Mouse (Mus musculus): ENCODE measurements at regions not wholly inside any gene's neighbourhood (a gene's known extent, or its start where the extent isn't known, plus 50 kb on each side); places are given as distances from the start of the nearest gene placed in this dataset.

DNA sequence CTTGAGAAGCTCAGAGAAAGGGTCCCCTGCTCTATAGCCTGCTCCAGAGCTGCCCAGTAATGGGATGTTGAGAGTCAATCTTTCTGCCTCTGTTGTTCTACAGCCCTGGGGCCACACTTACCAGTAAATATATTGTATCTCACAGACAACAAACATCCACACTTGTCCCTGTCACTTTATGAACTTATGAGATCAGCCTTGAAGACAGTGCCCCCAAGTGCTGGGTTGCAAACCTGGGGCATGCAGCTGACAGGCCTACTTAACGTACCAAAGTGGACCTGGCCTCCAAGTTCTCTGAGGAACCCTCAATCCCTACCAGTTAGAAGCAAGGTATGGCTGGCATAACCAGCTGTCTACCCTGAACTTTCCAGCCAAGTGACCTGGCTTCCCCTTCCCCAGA is 380.9 kb upstream of the Mmadhc start:
- no peaks in the 10 kb centered on the region for H3K4me1 ChIP-seq (ENCODE audit: insufficient read depth, low read length)
- 89% methylated on average over 1 of the region's 1 CpGs for WGBS
- no peak overlapping the region for H3K9ac ChIP-seq (replicated peaks; ENCODE audit: low read length, poor library complexity, severe bottlenecking)
- DNase-seq (ENCODE audit: low spot score) = no peak
- no peaks in the 10 kb centered on the region for H3K9me3 ChIP-seq (ENCODE audit: low read length)
- H3K27ac ChIP-seq (ENCODE audit: low read depth, low read length) = no peak overlapping the region
- no peak for TF ChIP-seq CTCF (IDR thresholded peaks at IDR 0.05)
- ATAC-seq (ENCODE audit: low FRiP score) = no peak
- no peaks in the 10 kb centered on the region for H3K27me3 ChIP-seq (ENCODE audit: insufficient read depth, low read length)
- H3K4me2 ChIP-seq (ENCODE audit: low read depth, low read length, poor library complexity, severe bottlenecking) = no peak overlapping the region
- H3K4me3 ChIP-seq (ENCODE audit: low read depth, low read length) = no peak overlapping the region
- H3K36me3 ChIP-seq (ENCODE audit: insufficient read depth, low read length) = no peaks in the 10 kb centered on the region

GRCm38 (mm10) chr2:50675736-50676550 is 379.3 kb upstream of the Mmadhc start:
- no peak for DNase-seq (ENCODE audit: low spot score)
- WGBS = 87% methylated on average over 7 of the region's 7 CpGs
- no peak for ATAC-seq (ENCODE audit: low FRiP score)
- no peak overlapping the region for H3K9ac ChIP-seq (replicated peaks; ENCODE audit: low read length, poor library complexity, severe bottlenecking)
- no peak overlapping the region for H3K4me2 ChIP-seq (ENCODE audit: low read depth, low read length, poor library complexity, severe bottlenecking)
- TF ChIP-seq CTCF (IDR thresholded peaks at IDR 0.05) = no peak
- no peak overlapping the region for H3K27ac ChIP-seq (ENCODE audit: low read depth, low read length)
- H3K4me1 ChIP-seq (ENCODE audit: insufficient read depth, low read length) = no peaks in the 10 kb centered on the region
- no peaks in the 10 kb centered on the region for H3K36me3 ChIP-seq (ENCODE audit: insufficient read depth, low read length)
- H3K9me3 ChIP-seq (ENCODE audit: low read length) = no peaks in the 10 kb centered on the region
- no peaks in the 10 kb centered on the region for H3K27me3 ChIP-seq (ENCODE audit: insufficient read depth, low read length)
- no peak overlapping the region for H3K4me3 ChIP-seq (ENCODE audit: low read depth, low read length)

- no peak overlapping the region for H3K4me3 ChIP-seq (ENCODE audit: low read depth, low read length)
- no peaks in the 10 kb centered on the region for H3K4me1 ChIP-seq (ENCODE audit: insufficient read depth, low read length)
- H3K9me3 ChIP-seq (ENCODE audit: low read length) = no peaks in the 10 kb centered on the region
- no peak for DNase-seq (ENCODE audit: low spot score)
- no peak overlapping the region for H3K4me2 ChIP-seq (ENCODE audit: low read depth, low read length, poor library complexity, severe bottlenecking)
- no peak overlapping the region for H3K9ac ChIP-seq (replicated peaks; ENCODE audit: low read length, poor library complexity, severe bottlenecking)
- WGBS = 92% methylated on average over 3 of the region's 3 CpGs
- TF ChIP-seq CTCF (IDR thresholded peaks at IDR 0.05) = no peak
- H3K36me3 ChIP-seq (ENCODE audit: insufficient read depth, low read length) = no peaks in the 10 kb centered on the region
- ATAC-seq (ENCODE audit: low FRiP score) = no peak
- H3K27me3 ChIP-seq (ENCODE audit: insufficient read depth, low read length) = no peaks in the 10 kb centered on the region
- no peak overlapping the region for H3K27ac ChIP-seq (ENCODE audit: low read depth, low read length)
These were observed 378.2 kb upstream of the Mmadhc start for GRCm38 (mm10) chr2:50674856-50675175.

DNA sequence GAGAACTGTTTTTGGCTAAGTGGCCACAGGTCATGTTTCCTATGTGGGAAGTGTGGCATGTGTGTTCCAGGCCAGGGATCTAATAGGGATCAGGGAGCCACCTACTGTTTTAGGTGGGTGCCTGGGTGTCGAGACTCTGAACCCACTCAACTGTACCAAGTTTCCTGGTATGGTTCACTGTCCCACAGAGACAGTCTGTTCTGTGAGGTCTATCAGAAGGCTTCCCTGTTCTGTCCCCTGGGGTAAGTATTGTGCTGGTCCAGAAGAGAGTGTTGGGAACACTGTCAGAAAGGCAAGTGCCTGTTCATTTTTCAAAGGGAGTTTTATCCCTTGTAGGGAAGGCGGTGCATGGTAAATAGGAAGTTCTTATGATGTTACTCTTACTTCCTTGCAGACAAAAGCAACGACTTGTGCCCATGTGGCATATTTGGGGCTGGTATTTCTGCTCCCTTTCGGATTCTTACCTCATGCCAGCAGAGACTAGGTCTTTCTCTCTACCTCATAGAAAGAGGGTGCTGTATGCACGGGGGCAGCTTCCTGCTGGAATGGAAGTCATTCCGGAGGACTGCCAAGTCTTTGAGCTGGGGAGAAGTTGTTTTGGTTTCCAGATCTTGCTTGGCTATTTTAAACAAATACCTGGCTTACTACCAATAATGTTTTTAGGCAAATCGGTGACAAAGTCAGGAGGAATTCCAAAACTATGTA is 377.7 kb upstream of the Mmadhc start:
- H3K36me3 ChIP-seq (ENCODE audit: insufficient read depth, low read length) = no peaks in the 10 kb centered on the region

GRCm38 (mm10) chr2:50669297-50669696 is 372.7 kb upstream of the Mmadhc start:
- H3K36me3 ChIP-seq (ENCODE audit: insufficient read depth, low read length) = no peaks in the 10 kb centered on the region
- H3K4me2 ChIP-seq (ENCODE audit: low read depth, low read length, poor library complexity, severe bottlenecking) = no peak overlapping the region
- H3K9me3 ChIP-seq (ENCODE audit: low read length) = no peaks in the 10 kb centered on the region
- no peak overlapping the region for H3K4me3 ChIP-seq (ENCODE audit: low read depth, low read length)
- TF ChIP-seq CTCF (IDR thresholded peaks at IDR 0.05) = no peak
- no peaks in the 10 kb centered on the region for H3K27me3 ChIP-seq (ENCODE audit: insufficient read depth, low read length)
- ATAC-seq (ENCODE audit: low FRiP score) = no peak
- H3K27ac ChIP-seq (ENCODE audit: low read depth, low read length) = no peak overlapping the region
- no peak overlapping the region for H3K9ac ChIP-seq (replicated peaks; ENCODE audit: low read length, poor library complexity, severe bottlenecking)
- no peak for DNase-seq (ENCODE audit: low spot score)
- H3K4me1 ChIP-seq (ENCODE audit: insufficient read depth, low read length) = no peaks in the 10 kb centered on the region

More for the DNA sequence above, 377.7 kb upstream of the Mmadhc start:
- no peak for ATAC-seq (ENCODE audit: low FRiP score)
- Histone ChIP-seq H3K27ac (ENCODE audit: low read depth, low read length) (no peak overlapping the region), H3K4me1 (ENCODE audit: insufficient read depth, low read length) (no peaks in the 10 kb centered on the region), H3K4me2 (ENCODE audit: low read depth, low read length, poor library complexity, severe bottlenecking) (no peak overlapping the region), H3K9ac (replicated peaks; ENCODE audit: low read length, poor library complexity, severe bottlenecking) (no peak overlapping the region), H3K9me3 (ENCODE audit: low read length) (no peaks in the 10 kb centered on the region), H3K4me3 (ENCODE audit: low read depth, low read length) (no peak overlapping the region), H3K27me3 (ENCODE audit: insufficient read depth, low read length) (no peaks in the 10 kb centered on the region)
- no peak for TF ChIP-seq CTCF (IDR thresholded peaks at IDR 0.05)
- DNase-seq (ENCODE audit: low spot score) = no peak
- 87% methylated on average over 7 of the region's 7 CpGs for WGBS

DNA sequence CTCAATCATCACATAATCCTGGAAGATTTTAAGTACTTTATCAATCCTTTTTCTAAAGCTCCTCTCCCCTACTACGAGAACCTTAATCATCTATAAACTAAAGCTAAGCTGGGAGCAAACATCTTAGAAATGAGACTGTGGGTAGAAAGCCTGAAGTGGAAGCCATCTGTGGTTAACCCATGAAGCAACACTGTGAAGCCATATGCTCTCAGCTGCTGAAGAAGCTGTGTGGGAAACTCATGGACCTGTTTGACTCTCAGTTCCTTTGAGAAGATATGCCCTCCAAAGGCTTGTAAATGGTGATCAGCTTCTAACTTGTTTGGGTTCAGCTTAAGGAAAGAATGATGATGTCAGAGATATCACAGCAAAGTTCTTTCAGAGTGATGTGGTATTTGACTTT is 372.2 kb upstream of the Mmadhc start:
- WGBS = 57% methylated on average over 1 of the region's 1 CpGs
- DNase-seq (ENCODE audit: low spot score) = no peak
- H3K27me3 ChIP-seq (ENCODE audit: insufficient read depth, low read length) = no peaks in the 10 kb centered on the region
- no peak overlapping the region for H3K4me3 ChIP-seq (ENCODE audit: low read depth, low read length)
- ATAC-seq (ENCODE audit: low FRiP score) = no peak
- no peaks in the 10 kb centered on the region for H3K36me3 ChIP-seq (ENCODE audit: insufficient read depth, low read length)
- no peaks in the 10 kb centered on the region for H3K9me3 ChIP-seq (ENCODE audit: low read length)
- no peak overlapping the region for H3K4me2 ChIP-seq (ENCODE audit: low read depth, low read length, poor library complexity, severe bottlenecking)
- no peaks in the 10 kb centered on the region for H3K4me1 ChIP-seq (ENCODE audit: insufficient read depth, low read length)
- no peak overlapping the region for H3K9ac ChIP-seq (replicated peaks; ENCODE audit: low read length, poor library complexity, severe bottlenecking)
- no peak overlapping the region for H3K27ac ChIP-seq (ENCODE audit: low read depth, low read length)
- TF ChIP-seq CTCF (IDR thresholded peaks at IDR 0.05) = no peak

Measured in midbrain, postnatal 0 days (tissue).